Mouse (Mus musculus): Measurements from ENCODE around the gene Spns3.

GRCm38 (mm10) chr11:72481952-72482351 is 68.4 kb downstream of the Spns3 start:
- TF ChIP-seq POLR2A (IDR thresholded peaks at IDR 0.05; ENCODE audit: insufficient read depth, low read depth, low read length) (no peak), CTCF (IDR thresholded peaks at IDR 0.05; ENCODE audit: insufficient read depth, low read depth, low read length) (no peak)

All from olfactory bulb, adult 2 months (tissue).